Mouse (Mus musculus): ENCODE data around the gene Cdc42bpb. TPM values are rescaled to one million over a fixed set of nuclear protein-coding genes. Genes with fewer than 3 reads are reported as not detected.
A peak's percentile ranks its signal among the peaks of the same experiment; 100 is the strongest.

The Cdc42bpb gene
- total and polyA plus RNA-seq, 3 experiments, result 55.3 to 105 (median 58.5) TPM

DNA sequence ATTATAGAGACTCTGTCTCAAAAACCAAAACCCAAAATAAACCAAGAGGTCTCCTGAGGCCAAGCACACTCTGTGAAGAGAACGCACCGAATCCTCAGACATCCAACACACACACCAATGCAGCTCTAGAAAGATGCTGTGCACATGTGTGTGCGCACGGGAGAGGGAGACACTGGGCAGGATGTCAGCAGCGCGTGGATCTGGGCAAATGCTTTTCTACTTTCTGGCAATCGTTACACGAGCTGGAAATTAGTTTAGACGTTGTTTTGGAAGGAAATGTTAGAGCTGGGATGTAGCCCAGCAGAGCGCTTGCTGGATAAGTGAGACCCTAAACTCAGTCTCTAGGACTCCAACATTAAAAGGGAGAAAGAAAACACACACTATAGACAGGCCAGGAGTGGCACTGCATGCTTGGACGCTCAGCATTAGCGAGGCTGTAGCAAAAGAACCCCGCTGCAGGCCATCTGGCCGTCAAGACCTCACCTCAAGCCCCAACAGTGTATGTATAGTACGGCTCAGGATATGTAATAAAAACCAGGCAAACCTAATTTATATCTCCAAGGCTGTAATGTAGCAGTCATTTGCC is 44.4 kb downstream of the Cdc42bpb start:
- H3K4me1 ChIP-seq (ENCODE audit: control insufficient read depth, insufficient read depth, low read length), result peaks cover 1% of the 10 kb centered on the region; the same call in 1 of the 2 replicates
- H3K79me2 ChIP-seq (replicated peaks; ENCODE audit: control insufficient read depth, insufficient read depth, low read length), result no peaks in the 10 kb centered on the region; the same call in 1 of the 2 replicates
- intact Hi-C loops (cut with DNase I), result loop anchor here (2.0 kb wide), 1 partner anchor 44 kb away; the partner anchor contains the start of gene Cdc42bpb
- no peaks in the 10 kb centered on the region for H3K36me3 ChIP-seq (ENCODE audit: control insufficient read depth, insufficient read depth, low read length)
- 47% methylated on average over 15 of the region's 15 CpGs for WGBS
- TF ChIP-seq CTCF (IDR thresholded peaks at IDR 0.05) (peak; percentile 41), POLR2A (IDR thresholded peaks at IDR 0.05; ENCODE audit: insufficient read depth, low read depth, low read length) (no peak)
- H3K9ac ChIP-seq (ENCODE audit: low read depth, low read length), result no peak overlapping the region
- H3K27ac ChIP-seq, result no peak overlapping the region
- DNase-seq, result no peak
- no peak overlapping the region for H3K4me3 ChIP-seq
- no peaks in the 10 kb centered on the region for H3K27me3 ChIP-seq (ENCODE audit: control insufficient read depth, insufficient read depth, low read length)

DNA sequence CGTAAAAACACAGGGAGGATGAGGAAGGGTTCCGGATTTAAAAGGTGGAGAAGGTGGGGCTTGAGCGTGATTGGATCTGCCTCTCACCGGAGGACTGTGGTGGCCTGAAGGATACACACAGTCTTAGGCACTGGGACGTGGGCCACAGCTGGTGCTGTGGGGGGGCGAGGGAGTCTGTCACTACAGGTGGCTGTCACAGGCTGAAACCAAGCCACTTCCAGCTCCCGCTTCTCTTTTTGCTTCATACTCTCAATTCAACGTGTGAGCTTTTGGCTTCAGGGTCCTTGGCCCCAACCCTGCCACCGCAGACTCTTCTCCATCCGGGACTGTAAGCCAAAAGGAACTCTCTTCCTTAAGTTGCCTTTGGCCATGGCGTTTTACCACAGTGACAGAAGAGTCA is 45.1 kb downstream of the Cdc42bpb start:
- no peak for DNase-seq
- no peak overlapping the region for H3K4me3 ChIP-seq
- TF ChIP-seq CTCF (IDR thresholded peaks at IDR 0.05) (no peak), POLR2A (IDR thresholded peaks at IDR 0.05; ENCODE audit: insufficient read depth, low read depth, low read length) (no peak), EP300 (IDR thresholded peaks at IDR 0.05; ENCODE audit: insufficient read depth, low read depth, low read length) (no peak)
- H3K9ac ChIP-seq (ENCODE audit: low read depth, low read length), result no peak overlapping the region
- H3K79me2 ChIP-seq (replicated peaks; ENCODE audit: control insufficient read depth, insufficient read depth, low read length), result no peaks in the 10 kb centered on the region; the same call in 1 of the 2 replicates
- no peaks in the 10 kb centered on the region for H3K36me3 ChIP-seq (ENCODE audit: control insufficient read depth, insufficient read depth, low read length)
- H3K27ac ChIP-seq, result no peak overlapping the region
- WGBS, result 84% methylated on average over 11 of the region's 11 CpGs
- H3K4me1 ChIP-seq (ENCODE audit: control insufficient read depth, insufficient read depth, low read length), result peaks cover 1% of the 10 kb centered on the region; the same call in 1 of the 2 replicates
- intact Hi-C loops (cut with DNase I), result loop anchor here (2.0 kb wide), 1 partner anchor 44 kb away; the partner anchor contains the start of gene Cdc42bpb
- no peaks in the 10 kb centered on the region for H3K27me3 ChIP-seq (ENCODE audit: control insufficient read depth, insufficient read depth, low read length)

DNA sequence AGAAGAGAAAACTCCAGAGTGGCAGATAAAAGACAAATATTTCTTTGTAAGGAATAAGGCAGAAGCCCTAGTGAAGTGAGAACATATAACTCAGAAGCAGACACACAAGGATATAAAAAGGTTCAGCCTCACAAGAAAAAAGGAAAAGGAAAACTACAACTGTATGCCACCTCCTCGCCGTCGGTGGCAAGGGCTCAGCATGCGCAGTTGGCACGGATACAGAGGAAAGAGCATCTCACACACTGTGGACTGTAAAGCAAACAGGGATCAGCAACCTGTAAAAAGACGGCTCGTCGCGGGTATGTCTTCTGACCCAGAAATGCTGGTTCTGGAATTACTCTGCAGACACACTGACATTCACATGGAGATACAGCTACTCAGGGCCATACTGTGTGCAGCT is 45.9 kb downstream of the Cdc42bpb start:
- Histone ChIP-seq H3K36me3 (ENCODE audit: control insufficient read depth, insufficient read depth, low read length) (no peaks in the 10 kb centered on the region), H3K79me2 (replicated peaks; ENCODE audit: control insufficient read depth, insufficient read depth, low read length) (no peaks in the 10 kb centered on the region; the same call in 1 of the 2 replicates), H3K4me1 (ENCODE audit: control insufficient read depth, insufficient read depth, low read length) (peaks cover 1% of the 10 kb centered on the region; the same call in 1 of the 2 replicates), H3K9ac (ENCODE audit: low read depth, low read length) (no peak overlapping the region), H3K27ac (no peak overlapping the region), H3K27me3 (ENCODE audit: control insufficient read depth, insufficient read depth, low read length) (no peaks in the 10 kb centered on the region), H3K4me3 (no peak overlapping the region)
- TF ChIP-seq POLR2A (IDR thresholded peaks at IDR 0.05; ENCODE audit: insufficient read depth, low read depth, low read length), result no peak
- TF ChIP-seq CTCF (IDR thresholded peaks at IDR 0.05), result no peak
- TF ChIP-seq EP300 (IDR thresholded peaks at IDR 0.05; ENCODE audit: insufficient read depth, low read depth, low read length), result no peak
- intact Hi-C loops (cut with DNase I), result no loop called here
- no peak for DNase-seq
- WGBS, result 89% methylated on average over 9 of the region's 9 CpGs

DNA sequence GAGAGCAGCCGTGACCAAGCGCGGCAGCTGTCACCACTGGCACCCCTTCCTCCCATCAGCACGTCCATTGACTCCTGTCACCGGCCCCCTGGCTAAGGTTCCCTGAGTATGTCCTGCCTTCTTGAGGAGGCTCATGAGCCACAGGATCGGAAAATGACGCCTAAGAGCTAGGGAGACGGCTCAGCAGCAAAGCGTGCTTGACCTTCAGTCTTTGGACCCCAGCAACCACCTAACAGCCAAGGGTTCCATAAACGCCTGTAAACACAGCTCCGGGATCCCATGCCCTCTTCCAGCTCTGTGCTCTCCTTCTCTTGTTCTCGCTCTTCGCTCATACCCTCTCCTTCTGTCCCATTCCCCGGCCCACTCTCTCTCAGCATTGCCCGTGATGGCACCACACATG is 48.2 kb downstream of the Cdc42bpb start:
- Histone ChIP-seq H3K36me3 (ENCODE audit: control insufficient read depth, insufficient read depth, low read length) (no peaks in the 10 kb centered on the region), H3K9ac (ENCODE audit: low read depth, low read length) (no peak overlapping the region), H3K79me2 (replicated peaks; ENCODE audit: control insufficient read depth, insufficient read depth, low read length) (no peaks in the 10 kb centered on the region; the same call in 1 of the 2 replicates), H3K27me3 (ENCODE audit: control insufficient read depth, insufficient read depth, low read length) (no peaks in the 10 kb centered on the region), H3K4me3 (no peak overlapping the region), H3K27ac (no peak overlapping the region), H3K4me1 (ENCODE audit: control insufficient read depth, insufficient read depth, low read length) (peaks cover 1% of the 10 kb centered on the region; the same call in 1 of the 2 replicates)
- DNase-seq, result no peak
- intact Hi-C loops (cut with DNase I), result no loop called here
- TF ChIP-seq POLR2A (IDR thresholded peaks at IDR 0.05; ENCODE audit: insufficient read depth, low read depth, low read length) (no peak), CTCF (IDR thresholded peaks at IDR 0.05) (no peak), EP300 (IDR thresholded peaks at IDR 0.05; ENCODE audit: insufficient read depth, low read depth, low read length) (no peak)
- WGBS, result 93% methylated on average over 15 of the region's 15 CpGs

DNA sequence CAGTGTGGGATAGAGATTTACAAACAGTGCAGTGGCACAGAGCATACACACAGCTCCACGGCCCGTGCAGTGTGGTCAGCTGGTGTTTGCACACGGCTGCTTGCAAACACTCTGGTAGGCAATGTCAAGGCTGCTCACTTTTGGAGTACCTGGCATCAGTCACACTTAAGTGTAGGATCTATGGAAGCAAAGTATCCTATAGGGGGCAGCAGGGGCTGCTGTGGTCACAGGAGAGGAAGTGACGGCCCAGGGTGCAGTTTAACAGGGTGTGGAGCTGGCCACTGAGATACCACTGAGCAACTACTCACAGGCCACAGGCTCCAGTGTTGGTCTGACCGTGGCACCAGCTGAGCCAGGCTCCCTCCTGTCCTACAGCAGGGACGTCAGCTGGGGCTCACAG is 49.2 kb downstream of the Cdc42bpb start:
- Histone ChIP-seq H3K79me2 (replicated peaks; ENCODE audit: control insufficient read depth, insufficient read depth, low read length) (no peaks in the 10 kb centered on the region; the same call in 1 of the 2 replicates), H3K27me3 (ENCODE audit: control insufficient read depth, insufficient read depth, low read length) (no peaks in the 10 kb centered on the region), H3K36me3 (ENCODE audit: control insufficient read depth, insufficient read depth, low read length) (no peaks in the 10 kb centered on the region), H3K4me1 (ENCODE audit: control insufficient read depth, insufficient read depth, low read length) (peaks cover 1% of the 10 kb centered on the region; the same call in 1 of the 2 replicates), H3K9ac (ENCODE audit: low read depth, low read length) (no peak overlapping the region), H3K4me3 (no peak overlapping the region), H3K27ac (no peak overlapping the region)
- WGBS, result 85% methylated on average over 6 of the region's 6 CpGs
- intact Hi-C loops (cut with DNase I), result no loop called here
- TF ChIP-seq POLR2A (IDR thresholded peaks at IDR 0.05; ENCODE audit: insufficient read depth, low read depth, low read length) (no peak), CTCF (IDR thresholded peaks at IDR 0.05) (peak; percentile 44)
- DNase-seq, result no peak

DNA sequence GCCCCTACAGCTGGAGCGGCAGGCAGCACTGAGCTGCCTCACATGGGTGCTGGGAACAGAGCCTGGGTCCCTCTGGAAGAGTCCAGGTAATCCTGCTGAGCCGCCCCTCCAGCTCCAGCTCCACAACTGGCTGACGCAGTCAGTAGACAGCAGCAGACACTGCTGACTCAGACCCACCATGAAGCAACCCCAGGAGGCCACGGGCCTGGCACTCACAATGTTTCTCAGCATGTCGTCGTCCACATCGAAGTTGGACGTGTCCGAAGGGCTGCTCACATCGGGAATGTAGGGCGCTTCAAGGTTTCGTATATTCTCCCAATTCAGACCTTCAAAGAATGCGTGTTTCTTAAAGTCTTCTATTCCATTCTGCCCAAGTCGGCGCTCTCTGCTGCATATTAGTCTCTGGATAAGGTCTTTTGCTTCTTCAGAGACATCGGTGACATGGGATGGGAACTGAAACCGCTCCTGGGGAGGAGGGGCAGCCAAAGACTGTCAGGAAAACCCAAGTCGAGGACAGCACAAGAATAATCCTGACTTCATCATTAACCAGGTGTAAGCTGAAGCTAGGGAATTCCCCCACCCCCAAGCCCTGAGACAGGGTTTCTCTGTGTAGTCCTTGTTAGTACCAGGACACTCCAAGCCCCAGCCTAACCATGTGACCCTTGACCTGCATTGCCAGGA is 51.6 kb downstream of the Cdc42bpb start:
- H3K27me3 ChIP-seq (ENCODE audit: control insufficient read depth, insufficient read depth, low read length), result no peaks in the 10 kb centered on the region
- H3K36me3 ChIP-seq (ENCODE audit: control insufficient read depth, insufficient read depth, low read length), result no peaks in the 10 kb centered on the region
- no peaks in the 10 kb centered on the region; the same call in 1 of the 2 replicates for H3K79me2 ChIP-seq (replicated peaks; ENCODE audit: control insufficient read depth, insufficient read depth, low read length)
- H3K4me1 ChIP-seq (ENCODE audit: control insufficient read depth, insufficient read depth, low read length), result no peaks in the 10 kb centered on the region
- intact Hi-C loops (cut with DNase I), result no loop called here
- H3K4me3 ChIP-seq, result no peak overlapping the region
- H3K9ac ChIP-seq (ENCODE audit: low read depth, low read length), result no peak overlapping the region
- TF ChIP-seq CTCF (IDR thresholded peaks at IDR 0.05) (no peak), EP300 (IDR thresholded peaks at IDR 0.05; ENCODE audit: insufficient read depth, low read depth, low read length) (no peak), POLR2A (IDR thresholded peaks at IDR 0.05; ENCODE audit: insufficient read depth, low read depth, low read length) (no peak)
- H3K27ac ChIP-seq, result no peak overlapping the region
- 88% methylated on average over 18 of the region's 18 CpGs for WGBS
- DNase-seq, result no peak

Data from heart, adult 2 months (tissue).